Mouse (Mus musculus) c-Kit-positive CD71-positive TER-119-negative erythroid progenitor cells, embryonic 14.5 days (primary cell): ENCODE results near the gene Foxp1.
A peak's percentile ranks its signal among the peaks of the same experiment; 100 is the strongest.

ENCODE experiments used
- DNase-seq: peaks from one replicate; pipeline ENCODE4 v3.0.0-alpha.2; 2013; ENCODE audit warnings: low read depth

Foxp1 gene

GRCm38 (mm10) chr6:99175377-99175776 lies 347.1 kb downstream of the Foxp1 start:
- DNase-seq: no peak

GRCm38 (mm10) chr6:99173902-99174210 lies 348.7 kb downstream of the Foxp1 start:
- no peak for DNase-seq

- no peak for DNase-seq
These were observed 349.2 kb downstream of the Foxp1 start for GRCm38 (mm10) chr6:99173066-99173901.

GRCm38 (mm10) chr6:99172589-99172986 lies 349.9 kb downstream of the Foxp1 start:
- no peak for DNase-seq

- no peak for DNase-seq
These were observed 350.5 kb downstream of the Foxp1 start for GRCm38 (mm10) chr6:99171901-99172588.

- DNase-seq: no peak
These were observed 351.2 kb downstream of the Foxp1 start for GRCm38 (mm10) chr6:99171281-99171825.

- no peak for DNase-seq
These were observed 353.8 kb downstream of the Foxp1 start for GRCm38 (mm10) chr6:99168727-99169126.

- DNase-seq: no peak
These were observed 355.5 kb downstream of the Foxp1 start for GRCm38 (mm10) chr6:99167001-99167400.

- DNase-seq: no peak
These were observed 356.4 kb downstream of the Foxp1 start for GRCm38 (mm10) chr6:99166169-99166568.

- no peak for DNase-seq
These were observed 357.8 kb downstream of the Foxp1 start for GRCm38 (mm10) chr6:99164760-99165159.

- DNase-seq: no peak
These were observed 359.8 kb downstream of the Foxp1 start for GRCm38 (mm10) chr6:99162716-99163115.

GRCm38 (mm10) chr6:99160348-99160693 lies 362.2 kb downstream of the Foxp1 start:
- no peak for DNase-seq

GRCm38 (mm10) chr6:99159452-99160347 lies 362.8 kb downstream of the Foxp1 start:
- no peak for DNase-seq

- DNase-seq: peak; percentile 25
These were observed 368.8 kb downstream of the Foxp1 start for GRCm38 (mm10) chr6:99153682-99154081.

GRCm38 (mm10) chr6:99146400-99146905 lies 376.1 kb downstream of the Foxp1 start:
- DNase-seq: no peak

- DNase-seq: no peak
These were observed 377.5 kb downstream of the Foxp1 start for GRCm38 (mm10) chr6:99145033-99145432.

GRCm38 (mm10) chr6:99143756-99144036 lies 378.8 kb downstream of the Foxp1 start:
- DNase-seq: no peak

GRCm38 (mm10) chr6:99142900-99143755 lies 379.4 kb downstream of the Foxp1 start:
- DNase-seq: no peak

GRCm38 (mm10) chr6:99138041-99138440 lies 384.5 kb downstream of the Foxp1 start:
- no peak for DNase-seq

- DNase-seq: no peak
These were observed 385.4 kb downstream of the Foxp1 start for GRCm38 (mm10) chr6:99137071-99137470.
